Mouse (Mus musculus) midbrain, embryonic 14.5 days (tissue): ENCODE measurements around the gene Trip4. TPM values are rescaled to one million over a fixed set of nuclear protein-coding genes. Genes with fewer than 3 reads are reported as not detected.
A peak's percentile ranks its signal among the peaks of the same experiment; 100 is the strongest.

Source experiments
- ATAC-seq: fragments of 200-750 bp; cut with Nextera tagmentation; 2 replicates; pipeline ENCODE4 v1.8.0; 2017; ENCODE audit warnings: moderate number of reproducible peaks, moderate library complexity; ENCODE audit not compliant: low FRiP score, low TSS enrichment
- DNase-seq: peaks from one replicate; pipeline ENCODE4 v3.0.0-alpha.2; 2015
- H3K27ac ChIP-seq: fragments of 300-500 bp; sonication (generic); replicated peaks from 2 replicates; pipeline ENCODE4 v1.5.1; 2014; ENCODE audit warnings: mild to moderate bottlenecking, low read depth, low read length, moderate library complexity
- H3K27me3 ChIP-seq: fragments of 300-500 bp; sonication (generic); 2 replicates; pipeline ENCODE4 v1.6.1; 2014; ENCODE audit warnings: low read length, control low read depth, mixed read lengths; ENCODE audit not compliant: control insufficient read depth, insufficient read depth
- H3K36me3 ChIP-seq: fragments of 300-500 bp; sonication (generic); 2 replicates; pipeline ENCODE4 v1.6.1; 2014; ENCODE audit warnings: low read length, control low read depth; ENCODE audit not compliant: control insufficient read depth, insufficient read depth
- H3K4me1 ChIP-seq: fragments of 300-500 bp; sonication (generic); 2 replicates; pipeline ENCODE4 v1.6.1; 2014; ENCODE audit warnings: mild to moderate bottlenecking, antibody characterized with exemption, low read length, control low read depth; ENCODE audit not compliant: control insufficient read depth, insufficient read depth
- H3K4me2 ChIP-seq: fragments of 300-500 bp; sonication (generic); 2 replicates; pipeline ENCODE4 v1.6.1; 2014; ENCODE audit warnings: mild to moderate bottlenecking, low read length, moderate library complexity
- H3K4me3 ChIP-seq: fragments of 300-500 bp; sonication (generic); replicated peaks from 2 replicates; pipeline ENCODE4 v1.5.1; 2014; ENCODE audit warnings: low read depth, low read length
- H3K9ac ChIP-seq: fragments of 300-500 bp; sonication (generic); replicated peaks from 2 replicates; pipeline ENCODE4 v1.6.1; 2014; ENCODE audit warnings: mild to moderate bottlenecking, low read length, moderate library complexity
- H3K9me3 ChIP-seq: fragments of 300-500 bp; sonication (generic); 2 replicates; pipeline ENCODE4 v1.6.1; 2016; ENCODE audit warnings: low read length, control low read depth, mixed read lengths; ENCODE audit not compliant: control insufficient read depth
- WGBS: fragments of 180-500 bp; shearing (Covaris S2); extraction: QIAGEN DNeasy Blood & Tissue Kit; methylation state at CpG from one replicate; pipeline ENCODE4 v1.1.7; 2014; 5-methylcytosine and 5-hydroxymethylcytosine counted together
- polyA plus RNA-seq: library from polyadenylated mRNA; unstranded; fragments of >200 nt; fragmentation: Nextera tagmentation; extraction: Ambion mirVana; gene quantifications from 2 replicates; pipeline ENCODE4 v1.2.1, GENCODE M21; 2014

Gene Trip4
- polyA plus RNA-seq, 1 experiment from 2014 or later, result 38.8 TPM

DNA sequence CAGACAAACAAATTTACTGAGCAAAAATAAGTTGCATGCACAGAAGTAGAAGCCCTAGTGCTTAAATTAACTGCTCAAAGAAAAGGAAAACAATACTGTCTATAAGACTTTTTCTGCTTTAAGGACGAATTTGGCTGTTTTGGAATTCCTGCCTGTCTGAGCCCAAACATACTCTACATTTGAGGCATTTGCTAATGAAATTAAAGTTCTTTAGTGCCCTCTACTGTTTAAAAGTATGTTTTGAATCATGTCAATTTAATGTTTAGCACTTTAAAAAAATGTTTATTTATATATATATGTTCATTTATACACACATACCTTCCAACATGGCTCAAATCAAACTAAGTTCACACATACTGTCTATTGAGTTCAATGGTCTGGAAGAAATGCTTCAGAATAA lies 58.4 kb downstream of the Trip4 start:
- ATAC-seq (no peak), DNase-seq (peak; percentile 77)
- no peak overlapping the region for H3K27ac ChIP-seq
- H3K4me2 ChIP-seq, result no peak overlapping the region
- 17% methylated on average over 1 of the region's 1 CpGs for WGBS
- H3K36me3 ChIP-seq, result peaks cover 27% of the 10 kb centered on the region
- no peak overlapping the region for H3K4me3 ChIP-seq
- H3K9ac ChIP-seq, result no peak overlapping the region
- H3K27me3 ChIP-seq, result no peaks in the 10 kb centered on the region
- no peaks in the 10 kb centered on the region for H3K9me3 ChIP-seq
- peaks cover 1% of the 10 kb centered on the region for H3K4me1 ChIP-seq

DNA sequence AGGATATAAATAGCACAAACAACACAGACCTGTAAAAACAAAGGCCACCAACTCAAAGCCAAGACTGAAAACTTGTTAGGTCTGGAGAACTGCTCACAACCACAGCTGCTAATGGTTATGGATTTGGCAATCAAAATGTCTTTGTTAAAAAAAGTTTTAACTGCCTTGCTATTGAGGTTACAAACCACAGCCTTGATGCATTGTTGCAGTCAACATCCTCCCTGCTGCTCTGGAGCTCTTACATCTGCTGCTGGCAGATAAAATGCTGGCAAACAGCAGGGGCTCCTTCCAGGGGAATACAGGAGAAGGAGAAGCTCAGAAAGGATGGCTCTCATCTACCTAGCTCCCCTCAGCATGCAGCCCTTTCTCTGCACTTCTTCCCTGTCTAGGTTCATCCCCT lies 60.4 kb downstream of the Trip4 start:
- no peaks in the 10 kb centered on the region for H3K9me3 ChIP-seq
- peaks cover 12% of the 10 kb centered on the region for H3K4me1 ChIP-seq
- H3K4me3 ChIP-seq, result no peak overlapping the region
- no peak for DNase-seq
- H3K4me2 ChIP-seq, result no peak overlapping the region
- ATAC-seq, result no peak
- no peak overlapping the region for H3K27ac ChIP-seq
- H3K9ac ChIP-seq, result no peak overlapping the region
- H3K27me3 ChIP-seq, result no peaks in the 10 kb centered on the region
- H3K36me3 ChIP-seq, result peaks cover 19% of the 10 kb centered on the region

DNA sequence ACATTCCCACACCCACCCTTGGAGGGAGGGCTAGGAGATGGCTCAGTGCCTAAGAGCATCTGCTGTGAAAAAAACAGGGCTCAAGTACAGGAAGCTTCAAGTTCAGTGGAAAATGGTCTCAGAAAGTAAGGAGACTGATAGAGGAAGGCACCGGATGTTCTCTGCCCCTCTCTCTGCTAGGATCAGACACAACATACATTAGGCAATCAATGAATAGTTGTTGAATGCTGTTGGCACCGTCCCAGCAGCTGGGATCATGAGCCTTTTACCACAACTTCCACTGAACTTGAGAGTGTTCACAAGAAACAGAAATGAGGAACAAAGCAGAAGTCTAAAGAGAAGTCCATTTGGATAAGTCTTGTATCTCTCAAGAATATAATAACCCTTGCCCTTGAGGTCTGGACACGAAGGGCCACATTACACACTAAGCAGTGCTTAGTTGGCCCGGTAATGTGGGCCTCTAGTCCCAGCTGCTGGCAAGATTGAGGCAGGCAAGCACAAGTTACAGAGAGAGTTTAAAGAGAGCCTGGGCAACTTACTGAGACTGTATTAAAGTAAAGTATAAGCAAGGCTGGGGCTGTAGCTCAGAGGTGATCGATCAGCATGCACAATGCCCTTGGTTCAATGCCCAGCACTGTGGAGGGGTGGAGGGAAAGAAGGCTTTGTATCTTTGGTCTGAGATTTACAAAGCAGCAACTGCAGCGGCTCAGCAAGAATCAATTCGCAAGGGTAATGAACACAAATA lies 64.0 kb downstream of the Trip4 start:
- Histone ChIP-seq H3K27ac (peak overlapping the region; percentile 14), H3K9me3 (no peaks in the 10 kb centered on the region), H3K4me3 (no peak overlapping the region), H3K9ac (0 out of 2 replicates have a peak overlapping the region, but pooled peaks have one; percentile 14), H3K36me3 (no peaks in the 10 kb centered on the region), H3K27me3 (no peaks in the 10 kb centered on the region), H3K4me2 (no peak overlapping the region), H3K4me1 (peaks cover 12% of the 10 kb centered on the region)
- no peak for ATAC-seq
- WGBS, result 53% methylated on average over 7 of the region's 7 CpGs
- peak; percentile 56 for DNase-seq

DNA sequence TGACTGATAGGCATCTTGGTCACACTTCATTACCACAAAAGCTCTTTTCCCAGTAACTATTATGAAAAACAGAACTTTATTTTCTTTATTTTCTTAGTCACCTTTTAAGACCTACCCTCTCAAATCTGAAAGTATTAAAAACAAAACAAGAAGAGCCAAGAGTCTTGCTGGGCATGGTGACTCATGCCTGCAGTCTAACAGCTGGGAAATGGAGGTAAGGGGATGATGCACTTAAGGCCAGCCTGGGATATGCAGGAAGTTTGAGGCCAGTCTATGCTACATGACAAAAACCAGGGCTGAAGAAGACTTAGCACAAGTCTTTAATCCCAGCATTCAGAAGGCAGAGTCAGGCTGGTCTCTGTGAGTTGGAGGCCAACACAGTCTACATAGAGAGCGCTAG lies 68.8 kb downstream of the Trip4 start:
- Histone ChIP-seq H3K27me3 (no peaks in the 10 kb centered on the region), H3K27ac (no peak overlapping the region), H3K4me2 (no peak overlapping the region), H3K4me1 (peaks cover 8% of the 10 kb centered on the region), H3K4me3 (no peak overlapping the region), H3K9ac (no peak overlapping the region), H3K36me3 (0 out of 2 replicates have a peak, but pooled peaks cover 8% of the 10 kb centered on the region), H3K9me3 (no peaks in the 10 kb centered on the region)
- 100% methylated on average over 1 of the region's 1 CpGs for WGBS
- no peak for DNase-seq
- ATAC-seq, result no peak

DNA sequence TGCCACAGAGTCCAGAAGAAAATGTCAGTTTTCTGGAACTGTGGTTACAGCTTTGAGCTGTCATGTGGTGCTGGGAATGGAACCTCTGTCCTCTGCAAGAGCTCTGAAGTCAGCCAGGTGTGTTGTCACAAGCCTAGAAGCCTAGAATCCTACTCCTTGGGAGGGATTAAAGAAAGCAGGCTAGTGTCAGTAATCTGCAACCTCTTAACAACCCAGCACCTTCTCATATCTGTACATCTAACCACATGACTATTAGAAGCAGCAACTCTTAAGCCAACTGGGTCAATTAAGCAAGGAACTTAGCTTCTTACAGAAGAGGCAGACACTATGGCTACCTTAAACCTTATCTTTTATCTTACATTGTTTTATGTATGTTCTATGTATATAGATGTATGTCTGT lies 71.7 kb downstream of the Trip4 start:
- no peak overlapping the region for H3K4me3 ChIP-seq
- 0 out of 2 replicates have a peak, but pooled peaks cover 8% of the 10 kb centered on the region for H3K36me3 ChIP-seq
- no peaks in the 10 kb centered on the region for H3K27me3 ChIP-seq
- H3K4me2 ChIP-seq, result no peak overlapping the region
- no peak overlapping the region for H3K27ac ChIP-seq
- DNase-seq (no peak), ATAC-seq (no peak)
- H3K9ac ChIP-seq, result no peak overlapping the region
- H3K4me1 ChIP-seq, result 0 out of 2 replicates have a peak, but pooled peaks cover 7% of the 10 kb centered on the region
- no peaks in the 10 kb centered on the region for H3K9me3 ChIP-seq

DNA sequence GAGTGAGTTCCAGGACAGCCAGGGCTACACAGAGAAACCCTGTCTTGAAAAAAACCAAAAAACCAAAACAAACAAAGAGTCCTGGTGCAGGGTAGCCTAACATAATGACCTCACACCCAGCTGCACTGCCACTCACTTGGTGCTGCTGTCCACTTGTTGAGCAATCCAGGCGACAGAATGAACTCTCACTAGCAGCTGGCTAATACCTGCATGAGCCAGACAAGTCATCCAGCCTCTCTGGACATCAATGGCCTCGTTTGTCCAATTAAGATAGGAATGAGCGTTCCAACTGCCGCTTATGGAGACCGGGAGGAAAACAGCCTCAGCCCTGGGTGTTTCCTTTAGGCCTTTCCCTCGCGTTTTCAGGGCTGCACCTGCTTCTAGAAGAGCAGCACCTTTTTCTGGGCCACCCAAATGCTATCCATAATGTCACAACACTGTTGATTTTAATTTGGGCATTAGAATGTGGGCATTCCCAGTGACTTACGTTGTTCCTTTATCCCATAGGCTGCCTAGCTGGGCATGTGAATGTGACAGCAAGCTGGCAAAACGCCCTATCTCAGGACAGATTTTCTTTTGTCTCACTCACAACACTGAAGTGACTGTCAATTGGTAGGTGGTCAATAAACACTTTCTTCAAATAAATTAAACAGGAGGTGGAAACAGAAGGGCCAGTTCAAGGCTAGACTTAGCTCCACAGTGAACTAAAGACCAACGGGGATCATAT lies 73.8 kb downstream of the Trip4 start:
- H3K4me1 ChIP-seq, result 0 out of 2 replicates have a peak, but pooled peaks cover 7% of the 10 kb centered on the region
- DNase-seq, result peak; percentile 59
- ATAC-seq, result no peak
- 63% methylated on average over 10 of the region's 10 CpGs for WGBS
- no peak overlapping the region for H3K9ac ChIP-seq
- no peak overlapping the region for H3K4me2 ChIP-seq
- no peaks in the 10 kb centered on the region for H3K27me3 ChIP-seq
- no peaks in the 10 kb centered on the region for H3K9me3 ChIP-seq
- 0 out of 2 replicates have a peak, but pooled peaks cover 8% of the 10 kb centered on the region for H3K36me3 ChIP-seq
- H3K4me3 ChIP-seq, result no peak overlapping the region
- no peak overlapping the region for H3K27ac ChIP-seq

DNA sequence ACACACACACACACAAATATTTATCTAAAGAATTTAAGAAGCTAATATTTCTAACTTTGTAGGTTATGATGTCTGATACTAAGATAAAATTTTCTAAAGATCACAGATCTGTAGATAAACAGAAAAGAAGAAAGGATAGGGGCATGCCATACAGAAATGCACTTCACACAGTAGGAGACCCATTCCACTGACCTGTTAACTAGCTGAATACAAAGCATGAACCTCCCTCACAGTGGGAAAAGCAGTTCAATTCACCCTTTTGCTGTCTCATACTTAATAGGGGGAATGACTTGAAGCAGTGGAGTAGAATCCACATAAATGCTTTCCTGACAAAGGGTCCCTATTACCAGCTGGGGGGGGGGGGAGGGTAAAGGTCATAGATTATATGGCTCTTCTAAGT lies 75.0 kb downstream of the Trip4 start:
- no peak for ATAC-seq
- Histone ChIP-seq H3K27me3 (no peaks in the 10 kb centered on the region; the same call in 1 of the 2 replicates), H3K9ac (no peak overlapping the region), H3K36me3 (0 out of 2 replicates have a peak, but pooled peaks cover 7% of the 10 kb centered on the region), H3K4me2 (no peak overlapping the region), H3K27ac (no peak overlapping the region), H3K9me3 (no peaks in the 10 kb centered on the region), H3K4me3 (no peak overlapping the region), H3K4me1 (0 out of 2 replicates have a peak, but pooled peaks cover 7% of the 10 kb centered on the region)
- DNase-seq, result no peak

DNA sequence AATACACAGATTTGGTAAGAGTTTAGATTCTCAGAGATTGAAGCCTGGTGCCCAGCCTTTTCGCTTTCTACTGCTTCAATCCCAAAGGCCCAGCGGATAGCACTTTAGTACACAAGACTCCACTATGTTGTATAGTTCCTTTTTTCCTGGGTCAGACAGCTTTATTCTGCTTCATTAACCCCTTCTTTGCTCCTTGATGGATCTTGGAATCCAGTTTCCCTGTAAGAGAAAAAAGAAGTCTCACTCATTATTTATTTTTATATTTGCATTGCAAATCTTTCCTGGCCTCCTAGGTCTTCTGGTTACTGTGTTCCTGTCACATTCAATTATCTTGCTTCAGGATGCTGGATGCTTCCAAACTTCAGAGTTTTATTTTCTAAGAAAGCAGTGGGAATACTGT lies 75.4 kb downstream of the Trip4 start:
- no peak overlapping the region for H3K9ac ChIP-seq
- no peak overlapping the region for H3K4me2 ChIP-seq
- ATAC-seq (no peak), DNase-seq (peak; percentile 49)
- no peaks in the 10 kb centered on the region; the same call in 1 of the 2 replicates for H3K27me3 ChIP-seq
- H3K4me3 ChIP-seq, result no peak overlapping the region
- 0 out of 2 replicates have a peak, but pooled peaks cover 3% of the 10 kb centered on the region for H3K36me3 ChIP-seq
- H3K27ac ChIP-seq, result no peak overlapping the region
- WGBS, result 10% methylated on average over 2 of the region's 2 CpGs
- 0 out of 2 replicates have a peak, but pooled peaks cover 7% of the 10 kb centered on the region for H3K4me1 ChIP-seq
- no peaks in the 10 kb centered on the region for H3K9me3 ChIP-seq
